Mouse (Mus musculus): ENCODE measurements around the gene Disp3. TPM values are rescaled to one million over a fixed set of nuclear protein-coding genes. Genes with fewer than 3 reads are reported as not detected.

The Disp3 gene
- not detected in 2 replicates for total RNA-seq (2014; rRNA removed)
- not detected in 2 replicates for polyA plus RNA-seq (2012; rRNA removed)

- 1% methylated on average over 50 of the region's 54 CpGs for WGBS
- TF ChIP-seq CTCF (IDR thresholded peaks at IDR 0.05; ENCODE audit: low read depth, low read length) (no peak), POLR2A (IDR thresholded peaks at IDR 0.05; ENCODE audit: extremely low read depth, insufficient read depth, low read length) (no peak)
- no peaks in the 10 kb centered on the region for H3K36me3 ChIP-seq (ENCODE audit: control insufficient read depth, insufficient read depth, low read length)
- H3K9ac ChIP-seq (ENCODE audit: low read depth, low read length): no peak within 1 kb of the TSS
- DNase-seq (ENCODE audit: extremely low read depth, low read depth, low spot score): no peak
- no peak within 1 kb of the TSS for H3K27ac ChIP-seq (replicated peaks; ENCODE audit: insufficient read depth, low read depth, low read length)
- no peaks in the 10 kb centered on the region for H3K79me2 ChIP-seq (ENCODE audit: control insufficient read depth, insufficient read depth, low read length)
- H3K4me3 ChIP-seq (ENCODE audit: insufficient read depth, low read depth, low read length): no peak within 1 kb of the TSS
- H3K27me3 ChIP-seq (ENCODE audit: control insufficient read depth, insufficient read depth, low read length): peaks cover 11% of the 10 kb centered on the region; the same call in 1 of the 2 replicates
- H3K4me1 ChIP-seq (ENCODE audit: control insufficient read depth, insufficient read depth, low read length): no peaks in the 10 kb centered on the region
These were observed at the start of gene Disp3 for GRCm38 (mm10) chr4:148287476-148288054. Gene Disp3, minus strand, starts transcription at chr4:148287965.

- Histone ChIP-seq H3K9ac (ENCODE audit: low read depth, low read length) (no peak overlapping the region), H3K79me2 (ENCODE audit: control insufficient read depth, insufficient read depth, low read length) (no peaks in the 10 kb centered on the region), H3K4me3 (ENCODE audit: insufficient read depth, low read depth, low read length) (no peak overlapping the region), H3K27me3 (ENCODE audit: control insufficient read depth, insufficient read depth, low read length) (no peaks in the 10 kb centered on the region), H3K4me1 (ENCODE audit: control insufficient read depth, insufficient read depth, low read length) (no peaks in the 10 kb centered on the region), H3K27ac (replicated peaks; ENCODE audit: insufficient read depth, low read depth, low read length) (no peak overlapping the region), H3K36me3 (ENCODE audit: control insufficient read depth, insufficient read depth, low read length) (no peaks in the 10 kb centered on the region)
- no peak for TF ChIP-seq CTCF (IDR thresholded peaks at IDR 0.05; ENCODE audit: low read depth, low read length)
- TF ChIP-seq POLR2A (IDR thresholded peaks at IDR 0.05; ENCODE audit: extremely low read depth, insufficient read depth, low read length): no peak
- DNase-seq (ENCODE audit: extremely low read depth, low read depth, low spot score): no peak
- WGBS: 81% methylated on average over 2 of the region's 2 CpGs
These were observed 42.5 kb upstream of the Disp3 start for GRCm38 (mm10) chr4:148330269-148330668.

GRCm38 (mm10) chr4:148329431-148329830 is 41.7 kb upstream of the Disp3 start:
- Histone ChIP-seq H3K4me1 (ENCODE audit: control insufficient read depth, insufficient read depth, low read length) (no peaks in the 10 kb centered on the region), H3K9ac (ENCODE audit: low read depth, low read length) (no peak overlapping the region), H3K4me3 (ENCODE audit: insufficient read depth, low read depth, low read length) (no peak overlapping the region), H3K27me3 (ENCODE audit: control insufficient read depth, insufficient read depth, low read length) (no peaks in the 10 kb centered on the region), H3K36me3 (ENCODE audit: control insufficient read depth, insufficient read depth, low read length) (no peaks in the 10 kb centered on the region), H3K79me2 (ENCODE audit: control insufficient read depth, insufficient read depth, low read length) (no peaks in the 10 kb centered on the region), H3K27ac (replicated peaks; ENCODE audit: insufficient read depth, low read depth, low read length) (no peak overlapping the region)
- 53% methylated on average over 11 of the region's 11 CpGs for WGBS
- no peak for TF ChIP-seq POLR2A (IDR thresholded peaks at IDR 0.05; ENCODE audit: extremely low read depth, insufficient read depth, low read length)
- TF ChIP-seq CTCF (IDR thresholded peaks at IDR 0.05; ENCODE audit: low read depth, low read length): no peak
- no peak for DNase-seq (ENCODE audit: extremely low read depth, low read depth, low spot score)

- no peaks in the 10 kb centered on the region for H3K27me3 ChIP-seq (ENCODE audit: control insufficient read depth, insufficient read depth, low read length)
- H3K36me3 ChIP-seq (ENCODE audit: control insufficient read depth, insufficient read depth, low read length): no peaks in the 10 kb centered on the region
- TF ChIP-seq CTCF (IDR thresholded peaks at IDR 0.05; ENCODE audit: low read depth, low read length): no peak
- no peak for TF ChIP-seq POLR2A (IDR thresholded peaks at IDR 0.05; ENCODE audit: extremely low read depth, insufficient read depth, low read length)
- DNase-seq (ENCODE audit: extremely low read depth, low read depth, low spot score): no peak
- H3K79me2 ChIP-seq (ENCODE audit: control insufficient read depth, insufficient read depth, low read length): no peaks in the 10 kb centered on the region
- no peaks in the 10 kb centered on the region for H3K4me1 ChIP-seq (ENCODE audit: control insufficient read depth, insufficient read depth, low read length)
- H3K4me3 ChIP-seq (ENCODE audit: insufficient read depth, low read depth, low read length): no peak overlapping the region
- WGBS: 84% methylated on average over 1 of the region's 1 CpGs
- no peak overlapping the region for H3K27ac ChIP-seq (replicated peaks; ENCODE audit: insufficient read depth, low read depth, low read length)
- no peak overlapping the region for H3K9ac ChIP-seq (ENCODE audit: low read depth, low read length)
These were observed 40.5 kb upstream of the Disp3 start for GRCm38 (mm10) chr4:148328237-148328636.

- TF ChIP-seq CTCF (IDR thresholded peaks at IDR 0.05; ENCODE audit: low read depth, low read length) (no peak), POLR2A (IDR thresholded peaks at IDR 0.05; ENCODE audit: extremely low read depth, insufficient read depth, low read length) (no peak)
- no peak overlapping the region for H3K9ac ChIP-seq (ENCODE audit: low read depth, low read length)
- no peak overlapping the region for H3K4me3 ChIP-seq (ENCODE audit: insufficient read depth, low read depth, low read length)
- H3K27me3 ChIP-seq (ENCODE audit: control insufficient read depth, insufficient read depth, low read length): no peaks in the 10 kb centered on the region
- H3K79me2 ChIP-seq (ENCODE audit: control insufficient read depth, insufficient read depth, low read length): no peaks in the 10 kb centered on the region
- whole genome bisulfite sequencing: 32% methylated on average over 19 of the region's 19 CpGs
- DNase-seq (ENCODE audit: extremely low read depth, low read depth, low spot score): no peak
- H3K27ac ChIP-seq (replicated peaks; ENCODE audit: insufficient read depth, low read depth, low read length): no peak overlapping the region
- no peaks in the 10 kb centered on the region for H3K36me3 ChIP-seq (ENCODE audit: control insufficient read depth, insufficient read depth, low read length)
- H3K4me1 ChIP-seq (ENCODE audit: control insufficient read depth, insufficient read depth, low read length): no peaks in the 10 kb centered on the region
These were observed 39.7 kb upstream of the Disp3 start for GRCm38 (mm10) chr4:148327266-148327997.

- Histone ChIP-seq H3K4me1 (ENCODE audit: control insufficient read depth, insufficient read depth, low read length) (no peaks in the 10 kb centered on the region), H3K36me3 (ENCODE audit: control insufficient read depth, insufficient read depth, low read length) (no peaks in the 10 kb centered on the region), H3K79me2 (ENCODE audit: control insufficient read depth, insufficient read depth, low read length) (no peaks in the 10 kb centered on the region), H3K27me3 (ENCODE audit: control insufficient read depth, insufficient read depth, low read length) (no peaks in the 10 kb centered on the region), H3K27ac (replicated peaks; ENCODE audit: insufficient read depth, low read depth, low read length) (no peak overlapping the region), H3K4me3 (ENCODE audit: insufficient read depth, low read depth, low read length) (no peak overlapping the region), H3K9ac (ENCODE audit: low read depth, low read length) (no peak overlapping the region)
- TF ChIP-seq POLR2A (IDR thresholded peaks at IDR 0.05; ENCODE audit: extremely low read depth, insufficient read depth, low read length) (no peak), CTCF (IDR thresholded peaks at IDR 0.05; ENCODE audit: low read depth, low read length) (no peak)
- DNase-seq (ENCODE audit: extremely low read depth, low read depth, low spot score): no peak
- 64% methylated on average over 8 of the region's 8 CpGs for WGBS
These were observed 39.0 kb upstream of the Disp3 start for GRCm38 (mm10) chr4:148326791-148327190.
